Mouse (Mus musculus): Measurements from ENCODE around the gene Itga3.

DNA sequence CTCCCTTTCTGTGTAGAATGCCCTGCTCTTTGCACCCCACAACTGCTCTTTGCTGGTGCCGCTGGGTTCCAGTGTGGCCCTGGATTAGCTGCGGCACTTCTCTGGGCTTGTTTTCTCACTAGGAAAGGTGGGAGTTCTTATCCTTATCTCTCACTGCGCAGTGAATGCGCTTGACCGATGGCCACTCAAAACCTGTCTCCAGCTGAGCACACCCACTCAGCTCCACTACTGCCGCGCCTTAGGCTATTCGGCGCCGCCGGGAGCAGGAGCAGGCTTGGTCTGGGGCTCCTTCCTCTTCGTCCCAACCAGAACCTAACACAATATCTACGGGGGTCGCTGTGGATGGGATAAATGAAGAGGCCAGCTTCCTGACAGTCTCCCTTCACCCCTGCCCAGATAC, 43.0 kb downstream of the Itga3 start:
- no peak for TF ChIP-seq GATA1 (IDR thresholded peaks at IDR 0.05; ENCODE audit: low read length)
- TF ChIP-seq TAL1 (IDR thresholded peaks at IDR 0.05; ENCODE audit: low read length) = no peak
